30 mouse cellular contexts compared by ENCODE assay signal in the genomic region with DNA sequence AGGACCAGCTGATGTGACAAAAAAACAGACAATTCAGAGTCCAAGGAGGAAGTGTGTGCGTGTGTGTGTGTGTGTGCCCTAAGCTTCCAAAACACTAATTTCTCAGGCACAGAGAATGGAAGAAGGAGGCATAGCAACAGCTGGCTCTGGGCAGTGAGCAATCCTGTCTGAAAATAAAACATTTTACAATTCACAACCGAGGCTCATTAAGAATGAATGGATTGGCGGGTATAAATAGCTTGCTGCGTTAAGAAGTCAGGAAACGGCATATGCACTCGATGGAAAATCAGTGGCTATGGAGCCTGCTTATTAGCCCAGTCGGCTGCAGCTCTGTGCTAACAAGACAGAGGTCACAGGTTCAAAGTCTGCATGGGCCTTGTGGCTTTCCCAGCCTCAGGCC. TPM values are rescaled to one million over a fixed set of nuclear protein-coding genes. Genes with fewer than 3 reads are reported as not detected.
A peak's percentile ranks its signal among the peaks of the same experiment; 100 is the strongest.
DNase-seq lines count a peak whose midpoint lies in the region; ATAC-seq and TF ChIP-seq lines count a peak whose summit lies in the region.
"Had no signal": no experiment of that assay in that cellular context is flagged by ENCODE, and none has a peak within 500 bp of the region (broad histone marks: within the 10 kb centered on the region; RNA-seq: fewer than 3 reads in every experiment).

No protein-coding gene starts in this region.

- peak; percentile 86 for ATAC-seq in forebrain, postnatal 0 days
- no peak for ATAC-seq in forebrain, embryonic 11.5 days (replicated peaks; ENCODE audit: low FRiP score)
- ATAC-seq in hindbrain, embryonic 12.5 days (ENCODE audit: low FRiP score), result no peak
- ATAC-seq: CD4-positive, CD25-positive, alpha-beta regulatory T cell, adult 4 months; inflammation-experienced regulatory T-cells, adult 6 months; liver, embryonic 12.5 days; liver, postnatal 0 days had no signal

- H3K4me1 ChIP-seq in forebrain, postnatal 0 days (ENCODE audit: insufficient read depth), result peaks cover 11% of the 10 kb centered on the region; the same call in 1 of the 2 replicates
- 0 out of 2 replicates have a peak, but pooled peaks cover 2% of the 10 kb centered on the region for H3K4me1 ChIP-seq in forebrain, embryonic 11.5 days (replicated peaks; ENCODE audit: control insufficient read depth, insufficient read depth, low read length)
- H3K4me1 ChIP-seq in hindbrain, embryonic 12.5 days, result peaks cover 41% of the 10 kb centered on the region
- H3K4me1 ChIP-seq in limb, embryonic 10.5 days, result peaks cover 56% of the 10 kb centered on the region

- H3K36me3 ChIP-seq in forebrain, postnatal 0 days (ENCODE audit: insufficient read depth), result no peaks in the 10 kb centered on the region
- no peaks in the 10 kb centered on the region for H3K36me3 ChIP-seq in forebrain, embryonic 11.5 days (ENCODE audit: control insufficient read depth, insufficient read depth, low read length)
- no peaks in the 10 kb centered on the region for H3K36me3 ChIP-seq in hindbrain, embryonic 12.5 days
- no peaks in the 10 kb centered on the region for H3K36me3 ChIP-seq in limb, embryonic 10.5 days
- H3K36me3 ChIP-seq: limb, embryonic 13.5 days; liver, embryonic 12.5 days had no signal

- no peak overlapping the region for H3K4me2 ChIP-seq in forebrain, postnatal 0 days (ENCODE audit: low read depth)
- H3K4me2 ChIP-seq in forebrain, embryonic 11.5 days (ENCODE audit: low read depth, low read length, severe bottlenecking), result no peak overlapping the region
- no peak overlapping the region for H3K4me2 ChIP-seq in hindbrain, embryonic 12.5 days (replicated peaks)
- H3K4me2 ChIP-seq: heart, embryonic 11.5 days; limb, embryonic 13.5 days; liver, embryonic 12.5 days had no signal

- DNase-seq in forebrain, postnatal 0 days, result peak; percentile 69
- no peak for DNase-seq in forebrain, embryonic 11.5 days (ENCODE audit: low spot score)
- DNase-seq in layer of hippocampus, adult 9-11 months, result peak; percentile 42
- no peak for DNase-seq in layer of hippocampus, postnatal 25 days (ENCODE audit: extremely low spot score in 1 of 2, low spot score in 1 of 2)
- DNase-seq in brain, adult 2 months (ENCODE audit: low read depth, low spot score), result peak; percentile 75
- DNase-seq in limb, embryonic 10.5 days (ENCODE audit: low spot score), result no peak
- no peak for DNase-seq in retina, embryonic 14.5 days (ENCODE audit: low spot score)
- DNase-seq: adrenal gland, postnatal 14 days; cerebellum, adult 2 months; cerebellum, postnatal 14 days; gastrocnemius, adult 2 months; gastrocnemius, postnatal 36 days; heart, adult 18-20 months; heart, postnatal 4 days; kidney, adult 11 months; kidney, postnatal 25 days; liver, postnatal 0 days; lung, postnatal 36 days; retina, postnatal 1 day; right cerebral cortex, postnatal 14 days; thymus, postnatal 4 days had no signal

- no peak for TF ChIP-seq CTCF in forebrain, postnatal 0 days (IDR thresholded peaks at IDR 0.05; ENCODE audit: low read depth)

- H3K4me3 ChIP-seq in forebrain, postnatal 0 days (ENCODE audit: low read depth, low read length), result no peak overlapping the region
- H3K4me3 ChIP-seq in forebrain, embryonic 11.5 days (ENCODE audit: low read depth, low read length), result no peak overlapping the region
- H3K4me3 ChIP-seq in hindbrain, embryonic 12.5 days, result no peak overlapping the region
- H3K4me3 ChIP-seq in limb, embryonic 10.5 days, result no peak overlapping the region
- H3K4me3 ChIP-seq: gastrocnemius, adult 2 months; layer of hippocampus, adult 2 months; limb, embryonic 13.5 days; liver, embryonic 12.5 days had no signal

- 0 out of 2 replicates have a peak overlapping the region, but pooled peaks have one; percentile 42 for H3K27ac ChIP-seq in forebrain, postnatal 0 days (ENCODE audit: low read depth, low read length)
- H3K27ac ChIP-seq in forebrain, embryonic 11.5 days (ENCODE audit: low read depth, low read length), result no peak overlapping the region
- H3K27ac ChIP-seq in hindbrain, embryonic 12.5 days, result 0 out of 2 replicates have a peak overlapping the region, but pooled peaks have one; percentile 62
- no peak overlapping the region for H3K27ac ChIP-seq in limb, embryonic 10.5 days
- H3K27ac ChIP-seq: gastrocnemius, adult 2 months; limb, embryonic 13.5 days; liver, embryonic 12.5 days had no signal

- WGBS in forebrain, postnatal 0 days, result 16% methylated on average over 7 of the region's 7 CpGs
- WGBS in forebrain, embryonic 11.5 days, result 54% methylated on average over 7 of the region's 7 CpGs
- WGBS in hindbrain, embryonic 12.5 days, result 40% methylated on average over 7 of the region's 7 CpGs
- WGBS in limb, embryonic 10.5 days, result 42% methylated on average over 7 of the region's 7 CpGs

- no peak overlapping the region for H3K9ac ChIP-seq in forebrain, postnatal 0 days
- H3K9ac ChIP-seq in forebrain, embryonic 11.5 days (ENCODE audit: low read length), result no peak overlapping the region
- H3K9ac ChIP-seq in hindbrain, embryonic 12.5 days, result no peak overlapping the region
- H3K9ac ChIP-seq: limb, embryonic 13.5 days; liver, embryonic 12.5 days; liver, postnatal 0 days had no signal

- H3K27me3 ChIP-seq in forebrain, postnatal 0 days (ENCODE audit: insufficient read depth, low read length), result no peaks in the 10 kb centered on the region
- no peaks in the 10 kb centered on the region for H3K27me3 ChIP-seq in forebrain, embryonic 11.5 days (ENCODE audit: control insufficient read depth, insufficient read depth, low read length)
- H3K27me3 ChIP-seq in hindbrain, embryonic 12.5 days, result no peaks in the 10 kb centered on the region
- peaks cover 11% of the 10 kb centered on the region for H3K27me3 ChIP-seq in limb, embryonic 10.5 days (ENCODE audit: low read depth, poor library complexity, severe bottlenecking)
- H3K27me3 ChIP-seq: limb, embryonic 13.5 days; liver, embryonic 12.5 days had no signal

- H3K9me3 ChIP-seq in forebrain, postnatal 0 days (ENCODE audit: low read length), result no peaks in the 10 kb centered on the region
- no peaks in the 10 kb centered on the region for H3K9me3 ChIP-seq in forebrain, embryonic 11.5 days (ENCODE audit: control insufficient read depth, low read length)
- H3K9me3 ChIP-seq in hindbrain, embryonic 12.5 days (replicated peaks), result no peaks in the 10 kb centered on the region
- no peaks in the 10 kb centered on the region for H3K9me3 ChIP-seq in limb, embryonic 10.5 days (replicated peaks)
- H3K9me3 ChIP-seq: limb, embryonic 13.5 days; liver, embryonic 12.5 days had no signal

RNA-seq across cellular contexts. Expression of a gene that starts 49.8 kb away (rescaled TPM):
- total RNA-seq in forebrain, postnatal 0 days (2014; rRNA removed), result 13.3 and 16.2 TPM in 2 replicates
- polyA plus RNA-seq in forebrain, postnatal 0 days (2015; fragmentation: Nextera tagmentation; extraction: Ambion mirVana), result 3.5 and 5.3 TPM in 2 replicates
- polyA plus RNA-seq in forebrain, embryonic 11.5 days (2014; fragmentation: Nextera tagmentation; extraction: Ambion mirVana), result 0.17 and 0.20 TPM in 2 replicates
- 100 to 1,000 TPM; 107 to 111 TPM for total RNA-seq in layer of hippocampus, postnatal 25 days (2021)
- polyA plus RNA-seq in hindbrain, embryonic 12.5 days (2016; fragmentation: Nextera tagmentation; extraction: Ambion mirVana), result 0.61 and 0.62 TPM in 2 replicates
- 0.06 and 0.20 TPM in 2 replicates for polyA plus RNA-seq in limb, embryonic 10.5 days (2016; fragmentation: Nextera tagmentation; extraction: Ambion mirVana)
- total RNA-seq: megakaryocyte, adult 5-6 weeks; monocyte, adult 5-6 weeks had no signal
- polyA plus RNA-seq: CD4-positive, CD25-positive, alpha-beta regulatory T cell, adult 4 months; inflammation-experienced regulatory T-cells, adult 6 months; liver, postnatal 0 days had no signal

Comparison
In these comparisons a context has a peak if more than half of its experiments do, and no peak if none do; other contexts are left out.
1. DNase-seq: peak in forebrain, postnatal 0 days (single experiment), layer of hippocampus, adult 9-11 months (single experiment) and brain, adult 2 months (single experiment); none in forebrain, embryonic 11.5 days (single experiment), layer of hippocampus, postnatal 25 days (0 of 2), limb, embryonic 10.5 days (single experiment) and retina, embryonic 14.5 days (single experiment).
2. H3K27ac ChIP-seq: peak in forebrain, postnatal 0 days (single experiment) and hindbrain, embryonic 12.5 days (single experiment); none in forebrain, embryonic 11.5 days (single experiment) and limb, embryonic 10.5 days (single experiment).